Mouse (Mus musculus): Measurements from ENCODE around the gene Copb2.

GRCm38 (mm10) chr9:98530999-98531398, 32.5 kb upstream of the Copb2 start:
- TF ChIP-seq GATA1 (IDR thresholded peaks at IDR 0.05; ENCODE audit: borderline replicate concordance, low read length) (no peak), FLI1 (IDR thresholded peaks at IDR 0.05; ENCODE audit: low read length) (no peak)

All from megakaryocyte, embryonic 14.5 days (primary cell).